Mouse (Mus musculus) cerebral cortex, adult 2 months (tissue): ENCODE measurements around the gene Col11a2.

Source experiments
- WGBS: fragments of 180-500 bp; shearing (Covaris S2); methylation state at CpG from one replicate; pipeline ENCODE4 v1.1.7; 2018; 5-methylcytosine and 5-hydroxymethylcytosine counted together

Gene Col11a2

GRCm38 (mm10) chr17:34104804-34105203 is 65.6 kb downstream of the Col11a2 start:
- 82% methylated on average over 9 of the region's 9 CpGs for WGBS

DNA sequence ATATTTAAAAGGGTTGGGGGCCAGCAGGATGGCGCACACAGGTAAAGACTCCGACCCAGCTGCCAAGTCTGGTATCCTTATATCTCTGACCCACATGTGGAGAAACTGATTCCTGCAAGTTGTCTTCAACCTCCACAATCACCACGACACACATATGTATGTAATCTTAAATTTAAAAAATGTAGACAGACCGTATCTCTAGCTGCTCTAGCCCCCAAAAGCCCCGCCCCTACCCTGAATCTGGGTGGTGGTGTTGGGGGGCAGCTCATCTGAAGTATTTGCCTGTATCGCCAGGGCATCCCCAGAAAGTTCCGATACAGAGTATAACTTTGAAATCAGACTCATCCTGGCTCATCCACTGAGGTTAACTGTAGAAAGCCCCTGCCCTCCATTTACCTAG is 67.3 kb downstream of the Col11a2 start:
- WGBS: 87% methylated on average over 7 of the region's 7 CpGs

DNA sequence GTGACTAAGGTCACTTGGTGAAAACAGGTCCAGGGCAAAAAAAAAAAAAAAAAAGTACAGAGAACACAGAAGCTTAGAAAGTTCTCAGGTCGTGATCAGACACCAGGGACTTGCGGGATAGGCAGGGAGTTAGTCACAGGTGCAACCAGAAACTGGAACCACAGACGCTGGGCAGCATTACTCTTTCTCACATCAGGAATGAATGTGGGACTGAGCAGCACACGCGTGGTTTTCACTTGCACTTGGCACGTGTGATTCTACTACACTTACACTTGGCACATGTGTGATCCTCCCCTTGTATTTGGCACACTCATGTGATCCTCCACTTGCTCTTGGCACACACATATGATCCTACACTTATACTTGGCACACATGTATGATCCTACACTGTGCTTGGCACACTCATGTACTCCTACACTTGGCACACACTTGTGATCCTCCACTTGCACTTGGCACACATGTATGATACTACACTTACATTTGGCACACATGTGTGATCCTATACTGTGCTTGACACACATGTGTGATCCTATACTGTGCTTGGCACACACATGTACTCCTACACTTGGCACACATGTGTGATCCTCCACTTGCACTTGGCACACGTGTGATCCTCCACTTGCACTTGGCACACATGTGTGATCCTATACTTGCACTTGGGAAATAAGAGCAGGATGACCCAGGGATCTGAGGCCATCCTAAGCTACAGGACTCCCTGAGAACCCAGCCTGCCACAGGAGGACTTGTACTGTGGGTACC is 68.1 kb downstream of the Col11a2 start:
- 68% methylated on average over 7 of the region's 7 CpGs for WGBS

DNA sequence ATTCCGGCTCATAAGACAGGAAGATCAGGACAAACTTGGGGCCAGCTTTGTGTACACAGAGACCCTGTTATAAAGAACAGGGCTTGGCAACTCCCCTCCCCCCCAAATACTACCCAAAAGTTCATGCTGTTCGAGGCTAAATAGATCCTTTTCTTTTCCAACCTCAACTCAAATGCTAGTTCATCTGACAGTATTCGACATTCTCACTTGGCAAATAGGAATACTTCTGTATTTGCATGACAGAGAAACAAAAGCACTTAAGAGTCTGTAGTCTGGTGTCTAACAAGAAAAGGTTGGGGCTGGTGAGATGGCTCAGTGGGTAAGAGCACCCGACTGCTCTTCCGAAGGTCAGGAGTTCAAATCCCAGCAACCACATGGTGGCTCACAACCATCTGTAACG is 69.2 kb downstream of the Col11a2 start:
- 63% methylated on average over 6 of the region's 6 CpGs for WGBS

DNA sequence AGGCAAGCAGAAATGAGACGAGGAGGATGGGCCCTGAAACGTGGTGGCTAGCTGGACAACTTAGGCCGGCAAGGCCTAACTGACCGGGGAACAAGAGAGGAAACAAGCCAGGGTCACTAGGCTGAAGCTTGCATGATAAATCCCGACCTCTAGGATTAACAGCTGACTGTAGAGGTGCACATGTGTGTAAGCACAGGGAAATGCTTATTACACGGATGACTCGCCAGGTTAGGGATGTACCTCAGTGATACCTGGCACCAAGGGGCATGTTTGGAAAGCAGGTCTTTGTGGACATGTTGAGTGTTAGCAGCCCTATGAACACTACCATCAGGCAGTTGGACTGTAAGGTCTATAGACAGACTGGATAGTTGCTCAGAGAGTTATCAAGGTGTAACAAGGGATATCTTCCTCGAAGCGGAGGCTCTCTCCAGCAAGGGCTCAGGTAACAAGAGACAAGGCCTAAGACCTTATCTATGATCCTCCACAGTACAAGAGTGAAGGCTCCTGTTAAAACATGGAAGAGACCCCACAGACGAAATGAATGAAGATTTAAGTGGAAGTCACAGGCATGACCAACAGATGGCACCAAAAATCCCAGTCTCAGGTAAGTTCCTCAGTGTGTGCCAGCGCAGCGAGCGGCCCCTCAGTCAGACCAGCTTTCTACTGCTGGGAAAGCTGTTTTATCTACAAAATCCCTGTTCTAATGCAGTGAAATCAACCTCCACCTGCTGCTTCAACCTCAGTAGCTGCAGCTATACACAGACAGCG is 70.0 kb downstream of the Col11a2 start:
- 72% methylated on average over 14 of the region's 14 CpGs for WGBS

- 57% methylated on average over 3 of the region's 3 CpGs for WGBS
These were observed 70.6 kb downstream of the Col11a2 start for GRCm38 (mm10) chr17:34109806-34110195.

DNA sequence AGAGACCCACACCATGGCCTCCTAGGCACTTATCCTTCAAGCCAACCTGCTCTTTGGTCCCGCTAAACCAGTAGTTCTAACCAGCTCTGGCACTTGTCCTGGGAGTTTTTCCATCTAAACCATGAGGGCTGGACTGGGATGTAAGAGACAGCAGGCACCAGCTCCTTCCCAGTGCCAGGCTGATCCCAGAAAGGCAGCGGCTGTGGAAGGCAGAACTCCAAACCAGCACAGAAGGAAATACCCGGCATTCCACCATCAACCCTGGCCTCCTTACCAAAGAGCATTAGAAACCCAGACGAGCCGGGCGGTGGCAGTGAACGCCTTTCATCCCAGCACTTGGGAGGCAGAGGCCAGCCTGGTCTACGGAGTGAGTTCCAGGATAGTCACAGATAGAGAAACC is 71.1 kb downstream of the Col11a2 start:
- 39% methylated on average over 8 of the region's 8 CpGs for WGBS

- WGBS: 84% methylated on average over 7 of the region's 7 CpGs
These were observed 74.9 kb downstream of the Col11a2 start for GRCm38 (mm10) chr17:34114114-34114513.
